Mouse (Mus musculus): ENCODE measurements around the gene Arhgap32.

- no peak for TF ChIP-seq POLR2A (IDR thresholded peaks at IDR 0.05; ENCODE audit: control insufficient read depth in 1 of 2, insufficient read depth in 1 of 2, low read depth in 1 of 2, low read length in 2 of 2, poor library complexity in 1 of 2)
- no peak for TF ChIP-seq JUND (IDR thresholded peaks at IDR 0.05; ENCODE audit: low read depth, low read length)
- TF ChIP-seq MAX (IDR thresholded peaks at IDR 0.05; ENCODE audit: low read length): no peak
- no peak for TF ChIP-seq GATA1 (IDR thresholded peaks at IDR 0.05; ENCODE audit: low read depth, low read length)
- TF ChIP-seq ZKSCAN1 (IDR thresholded peaks at IDR 0.05; ENCODE audit: low read depth, low read length): no peak
- TF ChIP-seq RCOR1 (IDR thresholded peaks at IDR 0.05; ENCODE audit: low read depth, low read length): no peak
- TF ChIP-seq HCFC1 (IDR thresholded peaks at IDR 0.05; ENCODE audit: low read depth, low read length): no peak
- no peak for TF ChIP-seq USF1 (IDR thresholded peaks at IDR 0.05; ENCODE audit: low read depth, low read length)
- no peak for TF ChIP-seq CTCF (IDR thresholded peaks at IDR 0.05 in 2 of 3, conservative IDR thresholded peaks at IDR 0.05 in 1 of 3; ENCODE audit: control insufficient read depth in 1 of 3, insufficient read depth in 1 of 3, low read depth in 2 of 3, low read length in 3 of 3, poor library complexity in 1 of 3, severe bottlenecking in 1 of 3)
- TF ChIP-seq ZMIZ1 (IDR thresholded peaks at IDR 0.05; ENCODE audit: low read depth, low read length): no peak
- TF ChIP-seq MYB (IDR thresholded peaks at IDR 0.05; ENCODE audit: low read depth, low read length): no peak
- TF ChIP-seq RAD21 (IDR thresholded peaks at IDR 0.05; ENCODE audit: low read depth, low read length): no peak
Measured at GRCm38 (mm10) chr9:32094351-32095120, 21.4 kb upstream of the Arhgap32 start.
